ENCODE assay signal across 20 mouse cellular contexts in genomic region chr11:74533050-74533449, GRCm38 (mm10).
"Had no signal": no experiment of that assay in that cellular context is flagged by ENCODE, and none has a peak within 500 bp of the region (broad histone marks: within the 10 kb centered on the region; RNA-seq: fewer than 3 reads in every experiment).

No protein-coding gene starts in this region.

- H3K9me3 ChIP-seq: midbrain, embryonic 10.5 days; midbrain, embryonic 12.5 days; neural tube, embryonic 13.5 days; neural tube, embryonic 15.5 days; stomach, embryonic 15.5 days had no signal

- H3K27ac ChIP-seq: midbrain, embryonic 10.5 days; midbrain, embryonic 12.5 days; neural tube, embryonic 13.5 days; neural tube, embryonic 15.5 days; stomach, embryonic 15.5 days; stomach, postnatal 0 days had no signal

- H3K9ac ChIP-seq: lung, embryonic 14.5 days; midbrain, embryonic 12.5 days; neural tube, embryonic 13.5 days; neural tube, embryonic 15.5 days; stomach, embryonic 15.5 days had no signal

- DNase-seq: lung, adult 18-20 months; lung, embryonic 14.5 days; lung, postnatal 10 days; lung, postnatal 4 days; midbrain, embryonic 14.5 days; retina, postnatal 1 day; right cerebral cortex, adult 18-20 months; right cerebral cortex, postnatal 25 days; right cerebral cortex, postnatal 4 days; spleen, adult 18-20 months; thymus, adult 2 months; thymus, postnatal 25 days; thymus, postnatal 4 days had no signal

- H3K27me3 ChIP-seq: neural tube, embryonic 15.5 days; stomach, embryonic 15.5 days had no signal

- H3K36me3 ChIP-seq: midbrain, embryonic 10.5 days; midbrain, embryonic 12.5 days; neural tube, embryonic 13.5 days; neural tube, embryonic 15.5 days; stomach, embryonic 15.5 days had no signal

- H3K4me2 ChIP-seq: lung, embryonic 14.5 days; midbrain, embryonic 12.5 days; neural tube, embryonic 13.5 days; neural tube, embryonic 15.5 days; stomach, embryonic 15.5 days had no signal

- H3K4me1 ChIP-seq: neural tube, embryonic 15.5 days had no signal

- H3K4me3 ChIP-seq: midbrain, embryonic 10.5 days; midbrain, embryonic 12.5 days; myocyte; neural tube, embryonic 13.5 days; neural tube, embryonic 15.5 days; stomach, embryonic 15.5 days had no signal
